Mouse (Mus musculus) E14TG2a.4 (cell line): ENCODE results near the gene Mcoln3.

ENCODE experiments used
- H3K27me3 ChIP-seq: 2 replicates; pipeline ENCODE4 v1.6.1; 2014; ENCODE audit warnings: low read length, control low read depth; ENCODE audit not compliant: insufficient read depth
- H3K36me3 ChIP-seq: 2 replicates; pipeline ENCODE4 v1.6.1; 2014; ENCODE audit warnings: low read length, control low read depth; ENCODE audit not compliant: insufficient read depth
- H3K4me1 ChIP-seq: replicated peaks from 2 replicates; pipeline ENCODE4 v1.6.1; 2014; ENCODE audit warnings: low read depth, low read length, control low read depth
- H3K4me3 ChIP-seq: replicated peaks from 2 replicates; pipeline ENCODE4 v1.5.1; 2014; ENCODE audit warnings: mild to moderate bottlenecking, low read length
- H3K9me3 ChIP-seq: 2 replicates; pipeline ENCODE4 v1.6.1; 2014; ENCODE audit warnings: low read length, control low read depth
- CTCF ChIP-seq: conservative IDR thresholded peaks from 2 replicates; pipeline ENCODE4 v1.5.1; 2014; ENCODE audit warnings: low read length
- NANOG ChIP-seq: IDR thresholded peaks from 2 replicates; pipeline ENCODE4 v1.6.1; 2014; ENCODE audit warnings: borderline replicate concordance, low read length, mixed read lengths
- POU5F1 ChIP-seq: IDR thresholded peaks from 2 replicates; pipeline ENCODE4 v1.6.1; 2014; ENCODE audit warnings: low read length, borderline replicate concordance

Mcoln3 gene

GRCm38 (mm10) chr3:146140276-146140675 is 23.0 kb downstream of the Mcoln3 start:
- Histone ChIP-seq H3K4me1 (no peaks in the 10 kb centered on the region), H3K27me3 (peaks cover 23% of the 10 kb centered on the region), H3K9me3 (peaks cover 12% of the 10 kb centered on the region), H3K36me3 (no peaks in the 10 kb centered on the region), H3K4me3 (no peak overlapping the region)
- no peak for TF ChIP-seq NANOG
- TF ChIP-seq CTCF, result no peak
- no peak for TF ChIP-seq POU5F1

GRCm38 (mm10) chr3:146142523-146142922 is 25.3 kb downstream of the Mcoln3 start:
- Histone ChIP-seq H3K9me3 (no peaks in the 10 kb centered on the region), H3K36me3 (no peaks in the 10 kb centered on the region), H3K27me3 (peaks cover 23% of the 10 kb centered on the region), H3K4me1 (no peaks in the 10 kb centered on the region), H3K4me3 (no peak overlapping the region)
- TF ChIP-seq POU5F1 (no peak), NANOG (no peak), CTCF (no peak)

- Histone ChIP-seq H3K9me3 (no peaks in the 10 kb centered on the region), H3K4me3 (no peak overlapping the region), H3K27me3 (peaks cover 35% of the 10 kb centered on the region), H3K4me1 (peaks cover 14% of the 10 kb centered on the region), H3K36me3 (no peaks in the 10 kb centered on the region)
- TF ChIP-seq CTCF (no peak), NANOG (no peak), POU5F1 (no peak)
Observed at GRCm38 (mm10) chr3:146145501-146145900, 28.3 kb downstream of the Mcoln3 start.

- TF ChIP-seq POU5F1 (no peak), NANOG (no peak), CTCF (no peak)
- Histone ChIP-seq H3K4me1 (peaks cover 17% of the 10 kb centered on the region), H3K4me3 (no peak overlapping the region), H3K27me3 (peaks cover 41% of the 10 kb centered on the region), H3K9me3 (no peaks in the 10 kb centered on the region), H3K36me3 (no peaks in the 10 kb centered on the region)
Observed at GRCm38 (mm10) chr3:146146131-146146530, 28.9 kb downstream of the Mcoln3 start.

GRCm38 (mm10) chr3:146149156-146150057 is 32.2 kb downstream of the Mcoln3 start, which contains the start of gene Mcoln2:
Gene Mcoln2, plus strand, starts transcription at chr3:146149833.
- Histone ChIP-seq H3K36me3 (no peaks in the 10 kb centered on the region), H3K4me3 (peak within 1 kb of the TSS; percentile 66), H3K27me3 (peaks cover 42% of the 10 kb centered on the region), H3K9me3 (no peaks in the 10 kb centered on the region), H3K4me1 (peaks cover 17% of the 10 kb centered on the region)
- TF ChIP-seq POU5F1, result no peak
- no peak for TF ChIP-seq CTCF
- no peak for TF ChIP-seq NANOG

- Histone ChIP-seq H3K4me1 (peaks cover 17% of the 10 kb centered on the region), H3K36me3 (no peaks in the 10 kb centered on the region), H3K9me3 (no peaks in the 10 kb centered on the region), H3K4me3 (peak overlapping the region; percentile 66), H3K27me3 (peaks cover 42% of the 10 kb centered on the region)
- TF ChIP-seq POU5F1 (no peak), CTCF (no peak), NANOG (no peak)
Observed at GRCm38 (mm10) chr3:146150058-146150400, 32.8 kb downstream of the Mcoln3 start.

GRCm38 (mm10) chr3:146150560-146150959 is 33.3 kb downstream of the Mcoln3 start:
- no peak overlapping the region for H3K4me3 ChIP-seq
- H3K27me3 ChIP-seq, result peaks cover 42% of the 10 kb centered on the region
- H3K4me1 ChIP-seq, result peaks cover 17% of the 10 kb centered on the region
- H3K9me3 ChIP-seq, result no peaks in the 10 kb centered on the region
- no peak for TF ChIP-seq CTCF
- no peak for TF ChIP-seq POU5F1
- no peak for TF ChIP-seq NANOG
- H3K36me3 ChIP-seq, result no peaks in the 10 kb centered on the region

GRCm38 (mm10) chr3:146151328-146151727 is 34.1 kb downstream of the Mcoln3 start:
- H3K4me3 ChIP-seq, result no peak overlapping the region

More at GRCm38 (mm10) chr3:146151328-146151727, 34.1 kb downstream of the Mcoln3 start:
- no peaks in the 10 kb centered on the region for H3K9me3 ChIP-seq
- no peaks in the 10 kb centered on the region for H3K36me3 ChIP-seq
- TF ChIP-seq NANOG (no peak), CTCF (no peak), POU5F1 (no peak)
- peaks cover 17% of the 10 kb centered on the region for H3K4me1 ChIP-seq
- peaks cover 46% of the 10 kb centered on the region for H3K27me3 ChIP-seq
